Mouse (Mus musculus) intestine, postnatal 0 days (tissue): ENCODE results near the gene Dbp. TPM values are rescaled to one million over a fixed set of nuclear protein-coding genes. Genes with fewer than 3 reads are reported as not detected.
A peak's percentile ranks its signal among the peaks of the same experiment; 100 is the strongest.

Source experiments
- ATAC-seq: fragments of 200-750 bp; cut with Nextera tagmentation; 2 replicates; pipeline ENCODE4 v1.8.0; 2017; ENCODE audit warnings: mild to moderate bottlenecking, moderate TSS enrichment, moderate library complexity
- H3K27ac ChIP-seq: fragments of 300-500 bp; sonication (generic); 2 replicates; pipeline ENCODE4 v1.5.1; 2014; ENCODE audit warnings: mild to moderate bottlenecking, low read depth, low read length, moderate library complexity
- H3K27me3 ChIP-seq: fragments of 300-500 bp; sonication (generic); replicated peaks from 2 replicates; pipeline ENCODE4 v1.6.1; 2014; ENCODE audit warnings: low read length, mixed read lengths; ENCODE audit not compliant: control insufficient read depth, insufficient read depth
- H3K36me3 ChIP-seq: fragments of 300-500 bp; sonication (generic); 2 replicates; pipeline ENCODE4 v1.6.1; 2014; ENCODE audit warnings: mild to moderate bottlenecking, moderate library complexity; ENCODE audit not compliant: control insufficient read depth, insufficient read depth
- H3K4me1 ChIP-seq: fragments of 300-500 bp; sonication (generic); replicated peaks from 2 replicates; pipeline ENCODE4 v1.6.1; 2014; ENCODE audit warnings: antibody characterized with exemption, low read length, mixed read lengths; ENCODE audit not compliant: control insufficient read depth, insufficient read depth
- H3K4me2 ChIP-seq: fragments of 300-500 bp; sonication (generic); replicated peaks from 2 replicates; pipeline ENCODE4 v1.6.1; 2014; ENCODE audit warnings: low read depth, mild to moderate bottlenecking, moderate library complexity
- H3K4me3 ChIP-seq: fragments of 300-500 bp; sonication (generic); 2 replicates; pipeline ENCODE4 v1.5.1; 2014; ENCODE audit warnings: low read depth, low read length
- H3K9ac ChIP-seq: fragments of 300-500 bp; sonication (generic); 2 replicates; pipeline ENCODE4 v1.6.1; 2014; ENCODE audit warnings: mild to moderate bottlenecking, low read depth, low read length
- H3K9me3 ChIP-seq: fragments of 300-500 bp; sonication (generic); 2 replicates; pipeline ENCODE4 v1.6.1; 2016; ENCODE audit warnings: mixed run types; ENCODE audit not compliant: control insufficient read depth
- CTCF ChIP-seq: sonication (generic); IDR thresholded peaks from 2 replicates; pipeline ENCODE4 v1.5.1; 2016; ENCODE audit warnings: low read depth, mild to moderate bottlenecking, control low read depth, antibody characterized with exemption, moderate library complexity
- WGBS: fragments of 180-500 bp; shearing (Covaris S2); extraction: QIAGEN DNeasy Blood & Tissue Kit; methylation state at CpG from one replicate; pipeline ENCODE4 v1.1.7; 2014; 5-methylcytosine and 5-hydroxymethylcytosine counted together
- polyA plus RNA-seq: library from polyadenylated mRNA; unstranded; fragments of >200 nt; fragmentation: Nextera tagmentation; extraction: Ambion mirVana; gene quantifications from 2 replicates; pipeline ENCODE4 v1.2.1, GENCODE M21; 2015

Gene Dbp
- polyA plus RNA-seq, 1 experiment from 2014 or later: 6.9 TPM

GRCm38 (mm10) chr7:45701072-45701471, 3.8 kb upstream of the Dbp start:
- H3K27me3 ChIP-seq: peaks cover 27% of the 10 kb centered on the region
- ATAC-seq: no peak
- TF ChIP-seq CTCF: no peak
- no peak overlapping the region for H3K4me3 ChIP-seq
- 38% methylated on average over 11 of the region's 11 CpGs for WGBS
- H3K9me3 ChIP-seq: no peaks in the 10 kb centered on the region
- H3K27ac ChIP-seq: no peak overlapping the region
- H3K4me2 ChIP-seq: peak overlapping the region; percentile 28; the same call in 1 of the 2 replicates
- no peaks in the 10 kb centered on the region for H3K36me3 ChIP-seq
- H3K4me1 ChIP-seq: 0 out of 2 replicates have a peak, but pooled peaks cover 8% of the 10 kb centered on the region
- H3K9ac ChIP-seq: no peak overlapping the region

DNA sequence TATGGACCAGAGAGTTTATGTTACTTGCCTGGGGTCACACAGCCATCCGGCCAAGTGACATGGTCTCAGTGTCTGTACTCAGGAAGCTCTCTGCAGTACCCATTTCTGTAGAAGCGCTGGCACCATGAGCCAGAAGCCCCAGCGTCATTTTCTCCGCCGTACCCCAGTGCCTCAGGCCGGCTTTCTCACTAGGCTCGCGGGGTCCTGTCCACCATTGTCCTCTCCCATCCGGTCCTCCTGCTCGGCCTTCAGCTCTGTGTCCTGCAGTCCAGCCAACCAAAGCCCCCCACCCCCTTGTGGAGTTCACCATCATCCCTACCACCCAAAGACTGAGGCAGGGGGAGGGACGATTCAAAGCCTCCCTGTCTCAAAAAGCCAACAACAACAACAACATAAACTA, 3.3 kb upstream of the Dbp start:
- H3K4me2 ChIP-seq: 0 out of 2 replicates have a peak overlapping the region, but pooled peaks have one; percentile 28
- ATAC-seq: no peak
- H3K27ac ChIP-seq: no peak overlapping the region
- WGBS: 91% methylated on average over 11 of the region's 11 CpGs
- H3K36me3 ChIP-seq: no peaks in the 10 kb centered on the region
- H3K4me3 ChIP-seq: no peak overlapping the region
- H3K9ac ChIP-seq: no peak overlapping the region
- no peaks in the 10 kb centered on the region for H3K9me3 ChIP-seq
- H3K27me3 ChIP-seq: peaks cover 27% of the 10 kb centered on the region
- no peak for TF ChIP-seq CTCF
- H3K4me1 ChIP-seq: 0 out of 2 replicates have a peak, but pooled peaks cover 8% of the 10 kb centered on the region

- Histone ChIP-seq H3K9ac (no peak overlapping the region), H3K4me3 (no peak overlapping the region), H3K9me3 (no peaks in the 10 kb centered on the region), H3K4me2 (no peak overlapping the region), H3K36me3 (no peaks in the 10 kb centered on the region), H3K4me1 (peaks cover 12% of the 10 kb centered on the region; the same call in 1 of the 2 replicates), H3K27ac (no peak overlapping the region), H3K27me3 (peaks cover 27% of the 10 kb centered on the region)
- TF ChIP-seq CTCF: no peak
- ATAC-seq: no peak
- WGBS: 89% methylated on average over 11 of the region's 11 CpGs
These were observed 2.6 kb upstream of the Dbp start for GRCm38 (mm10) chr7:45702316-45702715.

DNA sequence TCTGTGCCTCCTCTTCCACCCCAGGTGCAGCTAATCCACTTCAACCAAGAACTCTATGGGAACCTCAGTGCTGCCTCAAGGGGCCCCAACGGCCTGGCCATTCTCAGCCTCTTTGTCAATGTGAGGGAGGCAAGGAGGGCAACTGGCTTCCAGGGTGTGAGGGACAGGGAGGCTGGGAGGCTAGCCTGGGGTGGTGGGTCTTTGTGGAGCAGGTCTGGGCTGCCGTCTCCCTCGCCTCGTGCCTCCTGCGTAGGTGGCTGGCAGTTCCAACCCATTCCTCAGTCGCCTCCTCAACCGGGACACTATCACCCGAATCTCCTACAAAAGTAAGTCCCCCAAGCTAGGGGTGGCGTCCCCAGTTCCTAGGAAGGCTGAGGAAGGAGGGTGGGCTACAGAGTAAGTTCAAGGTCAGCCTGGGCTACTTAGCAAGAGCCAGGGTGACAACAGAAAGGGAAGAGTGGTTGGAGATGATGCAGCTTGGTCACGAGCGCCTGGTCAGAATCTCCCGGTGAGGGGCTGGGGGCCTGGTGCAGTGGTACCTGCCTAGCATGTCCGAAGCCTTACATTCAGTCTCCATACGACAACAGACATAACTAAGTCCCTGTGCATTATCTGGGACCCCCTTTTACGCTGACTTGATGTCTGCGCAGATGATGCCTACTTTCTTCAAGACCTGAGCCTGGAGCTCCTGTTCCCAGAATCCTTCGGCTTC, 1.9 kb upstream of the Dbp start:
- Histone ChIP-seq H3K36me3 (no peaks in the 10 kb centered on the region), H3K4me2 (no peak overlapping the region), H3K4me3 (no peak overlapping the region), H3K27ac (no peak overlapping the region), H3K9me3 (no peaks in the 10 kb centered on the region), H3K9ac (no peak overlapping the region), H3K27me3 (peaks cover 24% of the 10 kb centered on the region), H3K4me1 (peaks cover 12% of the 10 kb centered on the region; the same call in 1 of the 2 replicates)
- no peak for ATAC-seq
- WGBS: 90% methylated on average over 17 of the region's 17 CpGs
- no peak for TF ChIP-seq CTCF

DNA sequence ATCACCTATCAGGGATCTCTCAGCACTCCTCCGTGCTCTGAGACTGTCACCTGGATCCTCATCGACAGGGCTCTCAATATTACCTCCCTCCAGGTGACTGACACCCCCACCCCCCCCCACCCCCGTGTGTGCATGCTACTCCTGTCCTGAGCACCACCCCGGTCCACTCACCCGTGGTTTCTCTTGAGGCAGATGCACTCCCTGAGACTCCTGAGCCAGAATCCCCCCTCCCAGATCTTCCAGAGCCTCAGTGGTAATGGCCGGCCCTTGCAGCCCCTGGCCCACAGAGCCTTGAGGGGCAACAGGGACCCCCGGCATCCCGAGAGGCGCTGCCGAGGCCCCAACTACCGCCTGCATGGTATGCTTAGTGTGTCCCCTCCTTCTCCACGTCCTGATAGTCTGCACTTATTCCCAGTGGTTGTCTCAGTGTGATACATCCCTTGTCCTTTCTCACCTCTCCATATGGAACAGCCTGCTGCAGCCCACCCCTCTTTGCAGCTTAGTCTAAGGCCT, 1.3 kb upstream of the Dbp start:
- Histone ChIP-seq H3K9ac (peak overlapping the region; percentile 53; the same call in 1 of the 2 replicates), H3K4me1 (peaks cover 16% of the 10 kb centered on the region; the same call in 1 of the 2 replicates), H3K36me3 (no peaks in the 10 kb centered on the region), H3K4me3 (peak overlapping the region; percentile 56), H3K4me2 (peak overlapping the region; percentile 95), H3K9me3 (no peaks in the 10 kb centered on the region), H3K27ac (0 out of 2 replicates have a peak overlapping the region, but pooled peaks have one; percentile 77), H3K27me3 (peaks cover 21% of the 10 kb centered on the region)
- no peak for ATAC-seq
- no peak for TF ChIP-seq CTCF
- WGBS: 46% methylated on average over 12 of the region's 12 CpGs

DNA sequence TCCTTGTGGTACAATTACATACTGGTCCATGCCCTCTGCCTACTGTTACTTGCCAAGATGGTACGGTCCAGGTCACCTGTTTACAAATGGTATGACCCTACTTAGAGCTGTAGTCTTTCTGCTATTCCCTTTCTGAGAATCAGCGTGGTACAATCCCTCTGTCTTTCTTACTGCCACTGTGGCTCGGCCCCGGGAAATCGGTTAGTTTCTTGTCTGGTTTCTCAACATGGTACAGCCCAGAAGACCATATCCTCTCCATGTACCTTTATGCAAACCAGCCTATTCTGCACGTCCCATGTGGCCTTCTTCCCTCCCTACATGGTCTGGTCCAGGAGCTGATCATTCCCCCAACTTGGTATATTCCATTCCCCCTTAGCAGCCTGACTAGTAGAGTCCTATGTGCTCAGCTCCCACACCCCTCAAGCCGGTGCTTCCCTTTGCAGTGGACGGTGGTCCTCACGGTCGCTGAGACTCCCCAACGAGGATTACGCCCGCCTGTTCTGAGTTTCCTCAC, 785 bp upstream of the Dbp start:
- ATAC-seq: peak; percentile 42
- Histone ChIP-seq H3K27ac (peak overlapping the region; percentile 77; the same call in 1 of the 2 replicates), H3K27me3 (peaks cover 16% of the 10 kb centered on the region), H3K4me2 (peak overlapping the region; percentile 95), H3K36me3 (no peaks in the 10 kb centered on the region), H3K9me3 (no peaks in the 10 kb centered on the region), H3K9ac (peak overlapping the region; percentile 53), H3K4me3 (peak overlapping the region; percentile 56), H3K4me1 (peaks cover 21% of the 10 kb centered on the region; the same call in 1 of the 2 replicates)
- no peak for TF ChIP-seq CTCF
- 0% methylated on average over 13 of the region's 13 CpGs for WGBS
